ENCODE assay signal across 13 mouse cellular contexts in the genomic region with DNA sequence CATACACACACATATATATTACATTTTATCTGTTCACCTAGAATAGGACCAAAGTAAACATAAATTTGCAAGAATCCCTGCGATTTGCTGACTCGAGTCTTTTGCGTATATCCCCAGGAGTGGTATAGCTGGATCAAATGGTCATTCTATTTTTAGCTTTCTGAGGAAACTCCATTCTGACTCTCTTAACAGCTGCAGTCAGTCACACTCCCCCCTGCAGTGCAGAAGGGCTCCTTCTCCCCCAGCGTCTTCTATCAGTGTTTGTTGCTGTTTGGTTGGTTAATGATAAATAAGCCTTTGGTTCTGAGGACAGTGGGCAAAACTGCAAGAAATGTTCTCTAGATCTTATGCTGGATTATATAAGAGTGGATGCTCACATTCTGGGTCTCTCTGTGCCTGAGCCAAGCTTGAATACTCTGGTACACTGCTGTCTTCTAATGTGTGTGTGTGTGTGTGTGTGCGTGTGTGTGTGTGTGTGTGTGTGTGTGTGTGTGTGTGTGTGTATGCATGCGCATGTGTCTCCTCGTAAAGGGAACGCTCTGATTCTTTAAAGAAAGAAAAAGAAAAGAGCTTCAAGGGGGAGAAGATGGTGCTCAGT. TPM values are rescaled to one million over a fixed set of nuclear protein-coding genes. Genes with fewer than 3 reads are reported as not detected.
DNase-seq lines count a peak whose midpoint lies in the region; ATAC-seq and TF ChIP-seq lines count a peak whose summit lies in the region.
"Had no signal": no experiment of that assay in that cellular context is flagged by ENCODE, and none has a peak within 500 bp of the region (broad histone marks: within the 10 kb centered on the region; RNA-seq: fewer than 3 reads in every experiment).

No protein-coding gene starts in this region.

- H3K4me2 ChIP-seq in heart, embryonic 15.5 days: peak overlapping the region; percentile 23; the same call in 1 of the 2 replicates
- no peak overlapping the region for H3K4me2 ChIP-seq in limb, embryonic 14.5 days (replicated peaks; ENCODE audit: low read depth, low read length, severe bottlenecking)
- no peak overlapping the region for H3K4me2 ChIP-seq in kidney, embryonic 14.5 days (replicated peaks; ENCODE audit: low read depth, low read length)
- H3K4me2 ChIP-seq: liver, embryonic 12.5 days had no signal

- no peak overlapping the region for H3K9ac ChIP-seq in heart, embryonic 15.5 days
- H3K9ac ChIP-seq in limb, embryonic 14.5 days (ENCODE audit: low read depth, low read length, severe bottlenecking): no peak overlapping the region
- no peak overlapping the region for H3K9ac ChIP-seq in kidney, embryonic 14.5 days (ENCODE audit: low read depth, low read length)
- H3K9ac ChIP-seq: liver, embryonic 12.5 days had no signal

- WGBS in heart, embryonic 15.5 days: 33% methylated on average over 8 of the region's 8 CpGs
- WGBS in limb, embryonic 14.5 days: 60% methylated on average over 8 of the region's 8 CpGs
- 75% methylated on average over 8 of the region's 8 CpGs for WGBS in limb, embryonic 10.5 days
- 55% methylated on average over 8 of the region's 8 CpGs for WGBS in kidney, embryonic 14.5 days

- no peak for DNase-seq in heart, adult 9 months (ENCODE audit: low spot score in 2 of 2)
- peak; percentile 13 for DNase-seq in limb, embryonic 14.5 days (ENCODE audit: low spot score)
- DNase-seq in limb, embryonic 10.5 days (ENCODE audit: low spot score): no peak
- DNase-seq in kidney, postnatal 36 days: peak; percentile 11 to 37
- DNase-seq in cerebellum, adult 9-11 months: no peak
- DNase-seq: adrenal gland, adult 2 months; gastrocnemius, postnatal 14 days had no signal

- H3K9me3 ChIP-seq in heart, embryonic 15.5 days (replicated peaks): no peaks in the 10 kb centered on the region
- no peaks in the 10 kb centered on the region for H3K9me3 ChIP-seq in limb, embryonic 14.5 days (ENCODE audit: control insufficient read depth, low read length)
- no peaks in the 10 kb centered on the region for H3K9me3 ChIP-seq in limb, embryonic 10.5 days (replicated peaks)
- no peaks in the 10 kb centered on the region for H3K9me3 ChIP-seq in kidney, embryonic 14.5 days (ENCODE audit: control insufficient read depth, low read length)
- H3K9me3 ChIP-seq: liver, embryonic 12.5 days had no signal

- H3K4me3 ChIP-seq in heart, embryonic 15.5 days: no peak overlapping the region
- H3K4me3 ChIP-seq in limb, embryonic 14.5 days (replicated peaks; ENCODE audit: low read length): no peak overlapping the region
- no peak overlapping the region for H3K4me3 ChIP-seq in limb, embryonic 10.5 days
- H3K4me3 ChIP-seq in kidney, embryonic 14.5 days (ENCODE audit: low read length): no peak overlapping the region
- H3K4me3 ChIP-seq: liver, embryonic 12.5 days had no signal

- peaks cover 20% of the 10 kb centered on the region for H3K4me1 ChIP-seq in heart, embryonic 15.5 days (replicated peaks)
- no peaks in the 10 kb centered on the region; the same call in 1 of the 2 replicates for H3K4me1 ChIP-seq in limb, embryonic 14.5 days (ENCODE audit: control insufficient read depth, insufficient read depth, low read length)
- no peaks in the 10 kb centered on the region for H3K4me1 ChIP-seq in limb, embryonic 10.5 days
- H3K4me1 ChIP-seq in kidney, embryonic 14.5 days (ENCODE audit: control insufficient read depth, insufficient read depth, low read length): 0 out of 2 replicates have a peak, but pooled peaks cover 6% of the 10 kb centered on the region
- H3K4me1 ChIP-seq: liver, embryonic 12.5 days had no signal

- H3K27ac ChIP-seq in heart, embryonic 15.5 days: peak overlapping the region; percentile 48; the same call in 1 of the 2 replicates
- H3K27ac ChIP-seq in limb, embryonic 14.5 days (replicated peaks; ENCODE audit: low read depth, low read length): no peak overlapping the region
- no peak overlapping the region for H3K27ac ChIP-seq in limb, embryonic 10.5 days
- no peak overlapping the region for H3K27ac ChIP-seq in kidney, embryonic 14.5 days (ENCODE audit: low read depth, low read length)
- H3K27ac ChIP-seq: liver, embryonic 12.5 days had no signal

- ATAC-seq in heart, embryonic 15.5 days (replicated peaks; ENCODE audit: insufficient number of reproducible peaks, insufficient read depth, low FRiP score, low read depth): peak; percentile 66; the same call in 1 of the 2 replicates
- ATAC-seq in limb, embryonic 14.5 days (ENCODE audit: low FRiP score, low read depth): peak; percentile 83
- ATAC-seq in kidney, embryonic 14.5 days (ENCODE audit: low FRiP score, low TSS enrichment): 0 out of 2 replicates have a peak, but pooled peaks have one; percentile 47
- ATAC-seq: inflammation-experienced regulatory T-cells, adult 6 months; liver, embryonic 12.5 days; Patski had no signal

- H3K27me3 ChIP-seq in heart, embryonic 15.5 days: no peaks in the 10 kb centered on the region
- no peaks in the 10 kb centered on the region for H3K27me3 ChIP-seq in limb, embryonic 14.5 days (ENCODE audit: control insufficient read depth, insufficient read depth, low read length)
- no peaks in the 10 kb centered on the region for H3K27me3 ChIP-seq in limb, embryonic 10.5 days (ENCODE audit: low read depth, poor library complexity, severe bottlenecking)
- H3K27me3 ChIP-seq in kidney, embryonic 14.5 days (ENCODE audit: control insufficient read depth, insufficient read depth, low read length): no peaks in the 10 kb centered on the region
- H3K27me3 ChIP-seq: CH12.LX; liver, embryonic 12.5 days had no signal

- TF ChIP-seq POLR2A in limb, embryonic 14.5 days (IDR thresholded peaks at IDR 0.05; ENCODE audit: borderline replicate concordance, extremely low read depth, insufficient read depth, insufficient read length): no peak

- H3K36me3 ChIP-seq in heart, embryonic 15.5 days: no peaks in the 10 kb centered on the region
- no peaks in the 10 kb centered on the region for H3K36me3 ChIP-seq in limb, embryonic 14.5 days (ENCODE audit: control insufficient read depth, insufficient read depth, low read length)
- H3K36me3 ChIP-seq in limb, embryonic 10.5 days: no peaks in the 10 kb centered on the region
- no peaks in the 10 kb centered on the region for H3K36me3 ChIP-seq in kidney, embryonic 14.5 days (ENCODE audit: control insufficient read depth, insufficient read depth, low read length)
- H3K36me3 ChIP-seq: liver, embryonic 12.5 days had no signal

RNA-seq across cellular contexts. Expression of a gene that starts 58.8 kb away (rescaled TPM):
- polyA plus RNA-seq in heart, embryonic 15.5 days (2015; fragmentation: Nextera tagmentation; extraction: Ambion mirVana): 27.3 and 30.0 TPM in 2 replicates
- 0.58 and 0.79 TPM in 2 replicates for polyA plus RNA-seq in limb, embryonic 14.5 days (2012; rRNA removed)
- polyA plus RNA-seq in limb, embryonic 14.5 days (2014; fragmentation: Nextera tagmentation; extraction: Ambion mirVana): 0.37 and 0.55 TPM in 2 replicates
- 0.19 and 0.43 TPM in 2 replicates for polyA plus RNA-seq in limb, embryonic 10.5 days (2016; fragmentation: Nextera tagmentation; extraction: Ambion mirVana)
- 0.27 and 0.32 TPM in 2 replicates for polyA plus RNA-seq in kidney, embryonic 14.5 days (2014; fragmentation: Nextera tagmentation; extraction: Ambion mirVana)
- polyA plus RNA-seq: inflammation-experienced regulatory T-cells, adult 6 months; Patski had no signal

Comparison
In these comparisons a context has a peak if more than half of its experiments do, and no peak if none do; other contexts are left out.
1. DNase-seq: peak in limb, embryonic 14.5 days (single experiment) and kidney, postnatal 36 days (2 of 2); none in heart, adult 9 months (0 of 2), limb, embryonic 10.5 days (single experiment) and cerebellum, adult 9-11 months (single experiment).
2. RNA of a gene that starts 58.8 kb away (polyA plus RNA-seq): 27.3 to 30.0 TPM in heart, embryonic 15.5 days; 0.37 to 0.79 TPM in limb, embryonic 14.5 days, 0.27 to 0.32 TPM in kidney, embryonic 14.5 days and 0.19 to 0.43 TPM in limb, embryonic 10.5 days; every median in the first group is over 10 times any median in the second.
3. Peak in every context shown above with its lines, with median percentiles within 50 percentile points of each other: ATAC-seq.